In genomic region chr14:120003661-120004060, GRCm38 (mm10) we compare ENCODE assay signal across 21 mouse cellular contexts. TPM values are rescaled to one million over a fixed set of nuclear protein-coding genes. Genes with fewer than 3 reads are reported as not detected.
"Had no signal": no experiment of that assay in that cellular context is flagged by ENCODE, and none has a peak within 500 bp of the region (broad histone marks: within the 10 kb centered on the region; RNA-seq: fewer than 3 reads in every experiment).

No protein-coding gene starts in this region.

- H3K9me3 ChIP-seq: neural tube, embryonic 15.5 days; stomach, embryonic 15.5 days had no signal

- H3K4me1 ChIP-seq: neural tube, embryonic 15.5 days; stomach, embryonic 15.5 days had no signal

- H3K4me3 ChIP-seq: neural tube, embryonic 15.5 days; stomach, embryonic 15.5 days had no signal

- H3K36me3 ChIP-seq: neural tube, embryonic 15.5 days; stomach, embryonic 15.5 days had no signal

- DNase-seq: retina, postnatal 1 day; right cerebral cortex, adult 18-20 months; right cerebral cortex, postnatal 14 days; right cerebral cortex, postnatal 25 days; right cerebral cortex, postnatal 4 days; spleen, adult 18-20 months; thymus, adult 18-20 months; thymus, adult 2 months; thymus, postnatal 14 days; thymus, postnatal 25 days; thymus, postnatal 36 days; thymus, postnatal 4 days had no signal

- H3K27me3 ChIP-seq: neural tube, embryonic 15.5 days; stomach, embryonic 15.5 days had no signal

- H3K4me2 ChIP-seq: neural tube, embryonic 15.5 days; stomach, embryonic 15.5 days had no signal

- H3K27ac ChIP-seq: neural tube, embryonic 15.5 days; stomach, embryonic 15.5 days; stomach, postnatal 0 days had no signal

- H3K9ac ChIP-seq: neural tube, embryonic 15.5 days; stomach, embryonic 15.5 days had no signal

RNA-seq across cellular contexts. Expression of gene Oxgr1, which starts 38.6 kb away (rescaled TPM):
- polyA plus RNA-seq: neural tube, embryonic 14.5 days; neural tube, embryonic 15.5 days; small intestine, adult 2 months; spleen, adult 2 months; stomach, embryonic 14.5 days; stomach, embryonic 15.5 days; stomach, embryonic 16.5 days; thymus, postnatal 0 days had no signal
